ENCODE assay signal across 9 mouse cellular contexts in genomic region chr8:113848653-113849135, GRCm38 (mm10). TPM values are rescaled to one million over a fixed set of nuclear protein-coding genes. Genes with fewer than 3 reads are reported as not detected.
DNase-seq lines count a peak whose midpoint lies in the region; ATAC-seq and TF ChIP-seq lines count a peak whose summit lies in the region.
"Had no signal": no experiment of that assay in that cellular context is flagged by ENCODE, and none has a peak within 500 bp of the region (broad histone marks: within the 10 kb centered on the region; RNA-seq: fewer than 3 reads in every experiment).

Gene Adamts18 (minus strand): TSS chr8:113848738.

- peak within 1 kb of the TSS; percentile 99 for H3K4me2 ChIP-seq in heart, embryonic 12.5 days
- H3K4me2 ChIP-seq in hindbrain, postnatal 0 days (ENCODE audit: low read depth, low read length) = peak within 1 kb of the TSS; percentile 98
- H3K4me2 ChIP-seq in stomach, postnatal 0 days (replicated peaks; ENCODE audit: low read depth) = peak within 1 kb of the TSS; percentile 69

- ATAC-seq in heart, embryonic 12.5 days (ENCODE audit: insufficient number of reproducible peaks, low FRiP score) = peak; percentile 59
- peak; percentile 79 for ATAC-seq in hindbrain, postnatal 0 days
- peak; percentile 38; the same call in 1 of the 2 replicates for ATAC-seq in stomach, postnatal 0 days (ENCODE audit: low FRiP score, low TSS enrichment)

- TF ChIP-seq POLR2A in heart, adult 2 months (IDR thresholded peaks at IDR 0.05; ENCODE audit: insufficient read depth, low read depth, low read length) = no peak

- under 1% methylated on average over 32 of the region's 32 CpGs for WGBS in heart, embryonic 12.5 days
- 2% methylated on average over 32 of the region's 32 CpGs for WGBS in heart, adult 2 months
- WGBS in hindbrain, postnatal 0 days = under 1% methylated on average over 32 of the region's 32 CpGs
- 1% methylated on average over 28 of the region's 32 CpGs for WGBS in stomach, postnatal 0 days

- intact Hi-C loops in heart, adult 2 months (cut with DNase I) = no loop called here

- no peaks in the 10 kb centered on the region for H3K36me3 ChIP-seq in heart, embryonic 12.5 days
- H3K36me3 ChIP-seq in heart, adult 2 months (ENCODE audit: control insufficient read depth, insufficient read depth, low read length) = no peaks in the 10 kb centered on the region
- no peaks in the 10 kb centered on the region for H3K36me3 ChIP-seq in hindbrain, postnatal 0 days (ENCODE audit: insufficient read depth, low read length)
- H3K36me3 ChIP-seq in stomach, postnatal 0 days (ENCODE audit: control insufficient read depth, insufficient read depth, low read length) = no peaks in the 10 kb centered on the region

- H3K9me3 ChIP-seq in heart, embryonic 12.5 days (replicated peaks) = peaks cover 3% of the 10 kb centered on the region; the same call in 1 of the 2 replicates
- H3K9me3 ChIP-seq in hindbrain, postnatal 0 days (ENCODE audit: low read length) = no peaks in the 10 kb centered on the region
- no peaks in the 10 kb centered on the region for H3K9me3 ChIP-seq in stomach, postnatal 0 days (ENCODE audit: control insufficient read depth, low read length)

- no peak for TF ChIP-seq EP300 in heart, adult 2 months (IDR thresholded peaks at IDR 0.05; ENCODE audit: insufficient read depth, low read depth, low read length)
- no peak for TF ChIP-seq EP300 in stomach, postnatal 0 days (optimal IDR thresholded peaks at IDR 0.05)

- no peak for DNase-seq in heart, adult 2 months
- DNase-seq in Muller cell, postnatal 12 days (ENCODE audit: inconsistent ontology term) = peak; percentile 68
- peak; percentile 78 for DNase-seq in embryo, embryonic 11 days
- DNase-seq in hindbrain, postnatal 0 days (ENCODE audit: low spot score) = peak; percentile 62
- peak; percentile 64 for DNase-seq in mesoderm, embryonic 11.5 days (ENCODE audit: low read depth, low spot score)
- DNase-seq in stomach, postnatal 0 days (ENCODE audit: low spot score) = peak; percentile 19
- no peak for DNase-seq in thymus, adult 18-20 months

- H3K79me2 ChIP-seq in heart, adult 2 months (replicated peaks; ENCODE audit: control insufficient read depth, insufficient read depth, low read length) = no peaks in the 10 kb centered on the region

- peaks cover 12% of the 10 kb centered on the region for H3K4me1 ChIP-seq in heart, embryonic 12.5 days (replicated peaks)
- peaks cover 2% of the 10 kb centered on the region for H3K4me1 ChIP-seq in heart, adult 2 months (ENCODE audit: control insufficient read depth, insufficient read depth, low read length)
- H3K4me1 ChIP-seq in hindbrain, postnatal 0 days (ENCODE audit: insufficient read depth, low read length) = peaks cover 7% of the 10 kb centered on the region; the same call in 1 of the 2 replicates
- H3K4me1 ChIP-seq in stomach, postnatal 0 days (replicated peaks; ENCODE audit: control insufficient read depth, insufficient read depth) = no peaks in the 10 kb centered on the region; the same call in 1 of the 2 replicates

- H3K9ac ChIP-seq in heart, embryonic 12.5 days = peak within 1 kb of the TSS; percentile 63
- H3K9ac ChIP-seq in heart, adult 2 months (ENCODE audit: low read depth, low read length) = no peak within 1 kb of the TSS; the same call in 1 of the 2 replicates
- peak within 1 kb of the TSS; percentile 70 for H3K9ac ChIP-seq in hindbrain, postnatal 0 days (replicated peaks; ENCODE audit: low read length)
- peak within 1 kb of the TSS; percentile 31; the same call in 1 of the 2 replicates for H3K9ac ChIP-seq in stomach, postnatal 0 days (ENCODE audit: low read length)

- H3K27me3 ChIP-seq in heart, embryonic 12.5 days (replicated peaks) = peaks cover 52% of the 10 kb centered on the region
- peaks cover 8% of the 10 kb centered on the region for H3K27me3 ChIP-seq in heart, adult 2 months (ENCODE audit: control insufficient read depth, insufficient read depth, low read length)
- H3K27me3 ChIP-seq in hindbrain, postnatal 0 days (ENCODE audit: insufficient read depth, low read length) = 0 out of 2 replicates have a peak, but pooled peaks cover 3% of the 10 kb centered on the region
- H3K27me3 ChIP-seq in stomach, postnatal 0 days (ENCODE audit: control insufficient read depth, insufficient read depth, low read length) = peaks cover 4% of the 10 kb centered on the region; the same call in 1 of the 2 replicates
- H3K27me3 ChIP-seq: CH12.LX had no signal

- no peak within 1 kb of the TSS for H3K27ac ChIP-seq in heart, embryonic 12.5 days (ENCODE audit: poor library complexity, severe bottlenecking)
- no peak within 1 kb of the TSS for H3K27ac ChIP-seq in heart, adult 2 months
- peak within 1 kb of the TSS; percentile 77 for H3K27ac ChIP-seq in hindbrain, postnatal 0 days
- H3K27ac ChIP-seq in stomach, postnatal 0 days (replicated peaks) = no peak within 1 kb of the TSS

- peak within 1 kb of the TSS; percentile 58 for H3K4me3 ChIP-seq in heart, embryonic 12.5 days
- no peak within 1 kb of the TSS for H3K4me3 ChIP-seq in heart, adult 2 months
- peak within 1 kb of the TSS; percentile 59 for H3K4me3 ChIP-seq in hindbrain, postnatal 0 days (ENCODE audit: low read length)
- H3K4me3 ChIP-seq in stomach, postnatal 0 days (ENCODE audit: low read depth, low read length) = peak within 1 kb of the TSS; percentile 42

- no peak for TF ChIP-seq CTCF in heart, adult 2 months (IDR thresholded peaks at IDR 0.05)
- no peak for TF ChIP-seq CTCF in hindbrain, postnatal 0 days (IDR thresholded peaks at IDR 0.05; ENCODE audit: low read depth)
- no peak for TF ChIP-seq CTCF in stomach, postnatal 0 days (IDR thresholded peaks at IDR 0.05; ENCODE audit: low read depth)

RNA-seq across cellular contexts. Expression of gene Adamts18, which starts in this region (rescaled TPM):
- polyA plus RNA-seq in heart, embryonic 12.5 days (2016; fragmentation: Nextera tagmentation; extraction: Ambion mirVana) = 0.50 and 0.89 TPM in 2 replicates
- not detected for total RNA-seq in heart, adult 2 months (2021)
- polyA plus RNA-seq in heart, adult 2 months (2012; rRNA removed) = 0.04 TPM in 1 of 2 replicates, not detected in the other
- 4.6 and 6.2 TPM in 2 replicates for total RNA-seq in hindbrain, postnatal 0 days (2014; rRNA removed)
- 4.0 and 5.0 TPM in 2 replicates for polyA plus RNA-seq in hindbrain, postnatal 0 days (2015; fragmentation: Nextera tagmentation; extraction: Ambion mirVana)
- 0.53 and 0.90 TPM in 2 replicates for polyA plus RNA-seq in stomach, postnatal 0 days (2015; fragmentation: Nextera tagmentation; extraction: Ambion mirVana)
- total RNA-seq: CH12.LX had no signal

Comparison
In these comparisons a context has a peak if more than half of its experiments do, and no peak if none do; other contexts are left out.
1. Peak in ATAC-seq, H3K4me3 ChIP-seq, H3K9ac ChIP-seq and H3K4me2 ChIP-seq in heart, embryonic 12.5 days; RNA of the gene not detected or under 1 TPM.
2. Peak in DNase-seq, ATAC-seq, H3K4me3 ChIP-seq, H3K9ac ChIP-seq and H3K4me2 ChIP-seq in stomach, postnatal 0 days; RNA of the gene not detected or under 1 TPM.
3. DNase-seq: peak in Muller cell, postnatal 12 days (single experiment), embryo, embryonic 11 days (single experiment), hindbrain, postnatal 0 days (single experiment) and mesoderm, embryonic 11.5 days (single experiment); none in heart, adult 2 months (0 of 2) and thymus, adult 18-20 months (0 of 2).
4. Peak in every context shown above with its lines, with median percentiles within 50 percentile points of each other: ATAC-seq and H3K4me2 ChIP-seq.